Mouse (Mus musculus) embryonic facial prominence, embryonic 15.5 days (tissue): ENCODE data around the gene Meltf. TPM values are rescaled to one million over a fixed set of nuclear protein-coding genes. Genes with fewer than 3 reads are reported as not detected.

ENCODE experiments used
- ATAC-seq: fragments of 200-750 bp; cut with Nextera tagmentation; 2 replicates; pipeline ENCODE4 v1.8.0; 2017; ENCODE audit warnings: low read depth, moderate TSS enrichment; ENCODE audit not compliant: insufficient number of reproducible peaks, low FRiP score, low TSS enrichment
- H3K27ac ChIP-seq: fragments of 300-500 bp; sonication (generic); replicated peaks from 2 replicates; pipeline ENCODE4 v1.5.1; 2015; ENCODE audit warnings: mild to moderate bottlenecking, inconsistent platforms
- H3K27me3 ChIP-seq: fragments of 300-500 bp; sonication (generic); 2 replicates; pipeline ENCODE4 v1.6.1; 2015; ENCODE audit warnings: inconsistent platforms
- H3K36me3 ChIP-seq: fragments of 300-500 bp; sonication (generic); 2 replicates; pipeline ENCODE4 v1.6.1; 2015; ENCODE audit warnings: mild to moderate bottlenecking, inconsistent platforms
- H3K4me1 ChIP-seq: fragments of 300-500 bp; sonication (generic); 2 replicates; pipeline ENCODE4 v1.6.1; 2015; ENCODE audit warnings: inconsistent platforms
- H3K4me2 ChIP-seq: fragments of 300-500 bp; sonication (generic); replicated peaks from 2 replicates; pipeline ENCODE4 v1.6.1; 2015; ENCODE audit warnings: mild to moderate bottlenecking, inconsistent platforms
- H3K4me3 ChIP-seq: fragments of 300-500 bp; sonication (generic); replicated peaks from 2 replicates; pipeline ENCODE4 v1.5.1; 2015; ENCODE audit warnings: mild to moderate bottlenecking, inconsistent platforms
- H3K9ac ChIP-seq: fragments of 300-500 bp; sonication (generic); 2 replicates; pipeline ENCODE4 v1.6.1; 2015; ENCODE audit warnings: inconsistent platforms
- H3K9me3 ChIP-seq: fragments of 300-500 bp; sonication (generic); replicated peaks from 2 replicates; pipeline ENCODE4 v1.6.1; 2016; ENCODE audit warnings: inconsistent platforms
- WGBS: fragments of 180-500 bp; shearing (Covaris S2); methylation state at CpG from one replicate; pipeline ENCODE4 v1.1.7; 2015; 5-methylcytosine and 5-hydroxymethylcytosine counted together
- polyA plus RNA-seq: library from polyadenylated mRNA; unstranded; fragments of >200 nt; fragmentation: Nextera tagmentation; extraction: Ambion mirVana; gene quantifications from 2 replicates; pipeline ENCODE4 v1.2.1, GENCODE M21; 2015

The Meltf gene
- polyA plus RNA-seq, 1 experiment from 2014 or later: 5.2 TPM

DNA sequence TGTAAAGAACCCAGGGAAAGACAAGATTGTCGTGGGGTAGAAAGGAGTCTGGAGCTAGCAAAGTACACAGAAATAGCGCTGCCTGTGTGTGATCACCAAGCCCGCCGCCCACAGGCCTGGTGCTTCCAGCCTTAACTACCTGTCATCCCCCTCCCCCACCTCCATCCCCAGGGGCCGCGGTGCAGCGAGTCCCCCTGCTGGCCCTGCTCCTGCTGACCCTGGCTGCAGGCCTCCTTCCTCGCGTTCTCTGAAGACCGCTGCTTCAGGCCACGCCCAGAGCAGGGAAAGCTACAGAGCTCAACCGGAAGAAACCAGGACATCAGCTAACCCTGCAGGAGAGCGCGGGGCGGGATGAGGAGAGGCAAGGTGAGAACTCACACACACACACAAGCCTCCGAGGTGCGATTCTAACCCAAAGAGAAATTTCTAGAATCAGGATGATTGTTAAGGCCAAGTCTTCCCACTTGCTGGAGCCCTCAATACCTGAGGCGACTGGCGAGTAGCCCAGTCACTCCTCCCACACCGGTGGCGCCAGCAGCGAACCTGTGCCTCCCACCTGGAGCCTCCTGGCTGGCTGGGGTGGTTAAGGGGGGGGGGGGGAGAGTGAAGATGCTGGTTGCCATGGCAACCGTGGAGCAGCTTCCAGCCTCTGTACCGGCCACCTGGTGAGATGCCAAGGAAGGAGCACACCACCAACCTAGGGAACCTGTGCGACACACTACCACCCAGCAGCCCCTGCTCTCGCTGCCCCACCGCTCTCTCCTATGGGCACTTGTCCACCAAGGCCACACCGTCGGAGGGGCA, 18.6 kb downstream of the Meltf start:
- Histone ChIP-seq H3K9ac (no peak overlapping the region), H3K4me3 (peak overlapping the region; percentile 31), H3K4me2 (peak overlapping the region; percentile 55), H3K4me1 (peaks cover 11% of the 10 kb centered on the region), H3K27me3 (no peaks in the 10 kb centered on the region), H3K9me3 (0 out of 2 replicates have a peak, but pooled peaks cover 3% of the 10 kb centered on the region), H3K36me3 (no peaks in the 10 kb centered on the region), H3K27ac (0 out of 2 replicates have a peak overlapping the region, but pooled peaks have one; percentile 17)
- 12% methylated on average over 29 of the region's 29 CpGs for WGBS
- 0 out of 2 replicates have a peak, but pooled peaks have one; percentile 41 for ATAC-seq

DNA sequence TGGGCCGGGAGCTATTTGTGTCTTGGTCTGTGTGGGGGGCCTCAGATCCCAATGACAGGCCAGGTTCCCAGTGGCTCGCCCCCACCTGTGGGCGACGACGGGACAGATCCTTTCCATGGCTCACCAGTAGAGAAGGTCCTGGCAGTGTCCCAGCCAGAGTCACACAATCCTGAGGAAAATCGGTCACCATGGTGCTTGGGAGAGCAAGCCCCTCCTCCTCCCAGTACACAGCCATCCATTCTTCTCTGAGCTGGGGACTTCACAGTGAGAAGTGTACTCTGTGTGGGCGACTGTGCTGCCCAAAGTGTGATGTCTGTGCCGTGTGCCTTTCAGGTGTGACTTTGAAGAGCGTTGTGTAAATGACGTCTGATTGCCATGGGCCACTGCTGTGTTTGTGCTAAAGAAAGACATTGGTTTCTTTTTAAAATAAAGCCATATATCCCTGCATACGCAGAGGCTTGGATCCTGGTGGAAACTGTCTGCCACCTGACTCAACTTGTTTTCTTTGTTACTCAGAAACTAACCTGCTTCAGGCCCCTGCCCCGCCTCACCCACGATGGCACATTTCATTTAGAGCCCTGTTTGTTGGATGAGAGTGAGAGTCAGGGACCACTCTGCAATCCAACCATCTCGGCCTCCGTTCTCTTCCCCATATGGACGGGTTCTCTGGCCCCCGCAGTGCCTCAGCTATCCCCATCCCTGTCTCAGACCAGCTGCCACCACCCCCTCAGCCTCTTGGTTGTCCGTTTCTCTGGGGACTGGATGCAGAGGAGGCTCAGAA, 20.1 kb downstream of the Meltf start:
- H3K27ac ChIP-seq: no peak overlapping the region
- no peak overlapping the region for H3K4me3 ChIP-seq
- no peaks in the 10 kb centered on the region for H3K36me3 ChIP-seq
- 0 out of 2 replicates have a peak, but pooled peaks cover 3% of the 10 kb centered on the region for H3K9me3 ChIP-seq
- peaks cover 11% of the 10 kb centered on the region for H3K4me1 ChIP-seq
- no peak overlapping the region for H3K4me2 ChIP-seq
- H3K9ac ChIP-seq: no peak overlapping the region
- H3K27me3 ChIP-seq: no peaks in the 10 kb centered on the region
- WGBS: 70% methylated on average over 18 of the region's 18 CpGs
- ATAC-seq: no peak

DNA sequence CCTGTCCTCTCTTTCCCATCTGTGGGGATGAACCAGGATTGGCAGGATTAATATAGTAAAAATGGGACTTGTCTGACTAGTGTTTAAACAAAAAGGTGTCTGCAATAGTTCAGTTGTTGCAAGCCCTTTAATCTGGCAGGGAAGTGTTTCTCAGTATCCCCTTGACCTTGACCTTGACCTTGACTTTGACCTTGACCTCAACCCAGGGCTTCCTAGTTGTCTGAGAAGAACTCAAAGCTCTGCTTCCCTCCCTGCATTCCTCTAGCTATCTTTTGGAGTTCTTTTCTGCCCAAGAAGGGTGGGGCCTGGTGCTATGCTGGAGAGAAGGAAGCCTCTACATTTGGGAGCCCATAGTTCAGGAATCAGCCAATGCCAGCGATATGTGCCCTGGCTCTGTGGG, 23.3 kb downstream of the Meltf start:
- Histone ChIP-seq H3K4me3 (no peak overlapping the region), H3K27me3 (no peaks in the 10 kb centered on the region), H3K27ac (no peak overlapping the region), H3K36me3 (no peaks in the 10 kb centered on the region), H3K4me2 (no peak overlapping the region), H3K4me1 (peaks cover 22% of the 10 kb centered on the region), H3K9me3 (0 out of 2 replicates have a peak, but pooled peaks cover 3% of the 10 kb centered on the region), H3K9ac (no peak overlapping the region)
- 88% methylated on average over 1 of the region's 1 CpGs for WGBS
- no peak for ATAC-seq

DNA sequence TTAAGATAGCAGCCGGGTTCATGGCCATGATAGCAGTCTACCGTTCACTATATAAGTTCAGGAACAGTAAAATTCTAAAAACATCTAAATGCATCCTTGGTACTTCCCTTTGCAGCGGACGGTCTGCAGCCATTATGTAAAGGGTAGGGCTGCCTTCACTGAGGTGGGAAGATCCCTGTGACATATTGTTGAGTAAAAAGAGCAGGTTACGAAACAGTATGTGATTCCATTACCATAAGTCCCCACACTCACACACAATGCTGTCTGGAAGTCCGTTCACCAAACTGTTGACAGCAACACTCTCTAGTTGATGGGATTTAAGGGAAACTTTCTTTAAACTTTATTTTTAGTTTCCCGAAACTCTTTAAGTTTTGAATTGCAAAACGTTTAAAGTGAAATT, 24.6 kb downstream of the Meltf start:
- WGBS: 87% methylated on average over 8 of the region's 8 CpGs
- Histone ChIP-seq H3K9me3 (0 out of 2 replicates have a peak, but pooled peaks cover 3% of the 10 kb centered on the region), H3K27ac (no peak overlapping the region), H3K36me3 (no peaks in the 10 kb centered on the region), H3K4me2 (no peak overlapping the region), H3K27me3 (no peaks in the 10 kb centered on the region), H3K4me1 (peaks cover 15% of the 10 kb centered on the region; the same call in 1 of the 2 replicates), H3K4me3 (no peak overlapping the region), H3K9ac (no peak overlapping the region)
- ATAC-seq: no peak

DNA sequence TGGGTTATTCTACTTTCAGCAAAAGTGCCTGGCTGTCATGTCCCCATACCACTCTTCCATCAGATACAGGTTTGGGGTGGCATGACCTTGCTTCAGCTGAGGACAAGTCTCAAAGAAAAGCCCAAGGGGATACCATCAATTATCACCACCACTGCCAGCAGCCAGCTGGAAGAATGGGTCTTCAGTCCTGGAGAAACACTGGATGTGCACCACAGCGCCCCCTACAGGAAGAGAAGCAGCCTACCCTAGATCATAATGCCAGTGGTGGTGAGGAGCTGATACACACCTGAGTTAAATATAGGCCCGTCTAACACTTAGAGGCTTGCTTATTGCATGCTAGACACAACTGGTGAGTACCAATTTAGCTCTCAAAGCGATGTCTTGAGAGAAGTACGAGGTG, 26.7 kb downstream of the Meltf start:
- ATAC-seq: no peak
- no peaks in the 10 kb centered on the region for H3K36me3 ChIP-seq
- WGBS: 75% methylated on average over 4 of the region's 4 CpGs
- H3K4me3 ChIP-seq: no peak overlapping the region
- H3K27me3 ChIP-seq: no peaks in the 10 kb centered on the region
- peaks cover 15% of the 10 kb centered on the region; the same call in 1 of the 2 replicates for H3K4me1 ChIP-seq
- H3K9me3 ChIP-seq: no peaks in the 10 kb centered on the region
- no peak overlapping the region for H3K4me2 ChIP-seq
- H3K27ac ChIP-seq: no peak overlapping the region
- H3K9ac ChIP-seq: no peak overlapping the region

DNA sequence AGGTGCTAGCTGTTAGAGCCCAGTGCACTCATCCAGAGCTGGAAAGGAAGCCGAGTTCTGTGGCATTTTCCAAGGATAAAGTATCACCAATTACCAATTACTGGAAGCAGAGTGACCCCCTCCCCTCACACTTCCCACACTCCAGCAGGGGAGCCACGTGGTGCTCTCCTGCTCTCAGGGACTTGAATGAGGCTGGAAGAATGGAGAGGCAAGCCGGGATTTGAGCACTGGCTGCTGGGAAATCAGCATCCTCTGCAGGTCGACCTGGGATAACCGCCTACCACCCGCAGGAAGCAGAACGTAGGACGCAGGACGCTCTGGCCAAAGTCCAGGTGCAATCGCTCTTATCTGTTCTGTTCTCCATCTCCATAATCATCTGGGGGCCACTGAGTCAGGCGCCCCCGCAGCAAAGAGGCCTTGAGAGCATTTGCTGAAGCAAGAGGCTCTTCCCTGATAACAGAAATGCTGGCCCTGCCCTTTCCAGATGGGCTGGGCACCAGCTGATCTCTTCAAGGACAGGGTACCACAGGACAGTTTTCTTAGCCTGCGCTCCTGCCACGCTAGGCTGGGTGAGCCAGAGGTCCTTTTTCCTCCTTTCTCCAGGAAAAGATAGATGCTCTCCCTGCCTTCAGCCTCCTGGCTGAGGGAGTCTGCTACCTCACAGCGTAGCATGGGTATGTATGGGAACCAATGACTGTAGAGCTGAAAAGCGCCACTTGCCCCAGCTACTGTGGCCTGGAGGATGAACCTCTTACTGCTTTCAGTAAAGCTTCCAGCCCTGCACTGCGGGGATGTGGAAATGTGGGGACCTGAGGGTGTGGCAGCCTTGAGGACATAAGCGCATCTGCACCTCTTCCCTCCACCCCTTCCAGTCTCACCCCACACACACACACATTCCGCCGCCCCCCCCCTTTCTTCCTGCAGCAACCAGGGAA, 27.5 kb downstream of the Meltf start:
- ATAC-seq: no peak
- H3K27ac ChIP-seq: no peak overlapping the region
- H3K9ac ChIP-seq: no peak overlapping the region
- H3K4me3 ChIP-seq: no peak overlapping the region
- H3K4me1 ChIP-seq: peaks cover 15% of the 10 kb centered on the region; the same call in 1 of the 2 replicates
- WGBS: 29% methylated on average over 20 of the region's 20 CpGs
- H3K36me3 ChIP-seq: no peaks in the 10 kb centered on the region
- H3K27me3 ChIP-seq: no peaks in the 10 kb centered on the region
- peak overlapping the region; percentile 42 for H3K4me2 ChIP-seq
- H3K9me3 ChIP-seq: no peaks in the 10 kb centered on the region

DNA sequence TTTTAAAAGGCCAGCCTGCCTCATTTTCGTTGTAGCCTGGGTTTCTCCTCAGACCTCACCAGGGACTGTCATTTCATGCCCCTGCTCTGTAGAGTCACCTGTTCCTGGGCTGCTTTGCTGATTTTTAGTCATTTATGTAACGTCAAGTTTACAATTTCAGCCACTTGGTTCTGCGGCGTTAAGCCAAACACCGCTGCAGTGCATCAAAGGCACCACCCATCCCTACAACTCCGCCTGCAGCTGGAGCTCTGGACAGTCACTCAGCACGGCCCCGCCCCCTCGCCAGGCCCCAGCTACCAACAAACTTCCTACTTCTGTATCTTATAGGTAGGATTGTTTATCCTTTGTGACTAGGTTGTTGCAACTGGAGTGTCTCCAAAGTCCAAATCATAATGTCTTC, 28.3 kb downstream of the Meltf start:
- H3K4me3 ChIP-seq: peak overlapping the region; percentile 13; the same call in 1 of the 2 replicates
- no peaks in the 10 kb centered on the region for H3K27me3 ChIP-seq
- H3K36me3 ChIP-seq: no peaks in the 10 kb centered on the region
- WGBS: 10% methylated on average over 9 of the region's 9 CpGs
- ATAC-seq: no peak
- H3K27ac ChIP-seq: no peak overlapping the region
- H3K4me2 ChIP-seq: peak overlapping the region; percentile 42
- H3K9me3 ChIP-seq: no peaks in the 10 kb centered on the region
- peaks cover 15% of the 10 kb centered on the region; the same call in 1 of the 2 replicates for H3K4me1 ChIP-seq
- no peak overlapping the region for H3K9ac ChIP-seq

DNA sequence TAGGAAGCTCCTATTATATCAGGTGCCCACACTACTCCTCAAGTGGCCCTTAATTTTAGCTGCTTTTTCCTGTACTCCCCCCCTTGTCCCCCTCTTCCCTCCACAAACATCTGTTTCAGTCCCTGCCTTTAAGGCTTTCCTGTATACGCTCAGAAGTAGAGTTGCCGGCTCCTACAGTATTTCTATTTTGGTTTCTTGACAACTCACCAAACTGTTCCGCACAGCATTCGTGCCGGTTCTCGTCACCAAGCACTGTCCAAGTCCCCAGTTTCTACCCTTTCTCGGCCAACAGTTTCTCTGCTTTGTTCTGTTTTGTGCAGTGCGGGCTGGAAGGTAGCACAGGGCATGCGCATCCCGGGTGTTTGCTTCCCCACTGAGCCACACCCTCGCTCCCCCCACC, 30.3 kb downstream of the Meltf start:
- no peak overlapping the region for H3K27ac ChIP-seq
- no peaks in the 10 kb centered on the region for H3K36me3 ChIP-seq
- 56% methylated on average over 11 of the region's 11 CpGs for WGBS
- 0 out of 2 replicates have a peak overlapping the region, but pooled peaks have one; percentile 4 for H3K4me2 ChIP-seq
- H3K9me3 ChIP-seq: no peaks in the 10 kb centered on the region
- no peak for ATAC-seq
- H3K27me3 ChIP-seq: no peaks in the 10 kb centered on the region
- H3K4me1 ChIP-seq: peaks cover 15% of the 10 kb centered on the region; the same call in 1 of the 2 replicates
- H3K9ac ChIP-seq: no peak overlapping the region
- no peak overlapping the region for H3K4me3 ChIP-seq

DNA sequence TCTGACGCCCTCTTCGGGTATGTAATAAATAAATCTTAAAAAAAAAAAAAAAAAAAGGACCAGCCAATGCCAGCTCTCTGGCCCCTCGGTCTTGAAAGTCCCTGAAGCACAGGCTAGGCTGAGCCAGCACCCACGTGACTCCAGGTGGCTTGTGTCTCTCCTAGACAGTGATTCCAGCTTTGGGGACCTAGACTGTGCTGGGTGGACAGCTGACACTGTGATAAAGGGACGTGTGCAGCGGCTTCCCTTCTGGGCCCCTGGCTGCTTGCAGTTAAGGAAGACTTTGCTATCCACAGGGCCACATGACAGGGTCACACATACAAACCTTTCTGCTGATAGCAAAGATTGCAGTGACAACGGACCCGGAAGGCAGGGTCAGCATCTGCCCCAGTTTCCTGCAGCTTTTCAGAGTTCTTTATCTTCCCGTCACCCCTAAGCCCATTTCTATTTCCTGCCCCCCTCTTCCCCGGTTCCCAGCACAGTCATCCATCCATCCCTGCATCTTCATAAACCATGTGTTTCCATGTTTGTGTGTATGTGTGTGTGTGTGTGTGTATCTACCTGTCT, 31.8 kb downstream of the Meltf start:
- no peak for ATAC-seq
- Histone ChIP-seq H3K27ac (no peak overlapping the region), H3K4me1 (peaks cover 15% of the 10 kb centered on the region; the same call in 1 of the 2 replicates), H3K36me3 (no peaks in the 10 kb centered on the region), H3K27me3 (no peaks in the 10 kb centered on the region), H3K9me3 (no peaks in the 10 kb centered on the region), H3K4me3 (no peak overlapping the region), H3K9ac (no peak overlapping the region), H3K4me2 (no peak overlapping the region)
- 70% methylated on average over 10 of the region's 10 CpGs for WGBS

DNA sequence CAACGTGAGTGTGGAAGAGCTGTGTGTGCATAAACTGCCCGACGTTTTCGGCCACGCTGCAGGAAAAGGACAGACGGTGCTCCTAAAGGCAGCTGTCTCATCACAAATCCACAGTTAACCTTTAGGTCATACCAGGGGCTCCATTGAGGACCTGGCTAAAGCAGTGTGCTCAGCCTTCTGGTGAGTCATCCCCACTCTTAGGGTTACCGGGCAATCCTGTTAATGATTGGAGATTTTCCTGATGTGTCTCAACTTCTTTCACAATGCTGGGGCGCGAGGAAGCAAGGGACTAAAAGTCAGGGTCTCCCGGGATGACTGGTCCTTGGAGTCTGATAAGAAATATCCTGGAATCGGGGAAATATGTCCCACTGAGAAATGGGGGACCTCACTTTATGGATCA, 39.2 kb downstream of the Meltf start:
- ATAC-seq: no peak
- no peak overlapping the region for H3K27ac ChIP-seq
- 77% methylated on average over 11 of the region's 11 CpGs for WGBS
- no peaks in the 10 kb centered on the region for H3K27me3 ChIP-seq
- no peaks in the 10 kb centered on the region for H3K9me3 ChIP-seq
- no peaks in the 10 kb centered on the region for H3K4me1 ChIP-seq
- no peak overlapping the region for H3K4me3 ChIP-seq
- H3K36me3 ChIP-seq: no peaks in the 10 kb centered on the region
- H3K9ac ChIP-seq: no peak overlapping the region
- peak overlapping the region; percentile 20; the same call in 1 of the 2 replicates for H3K4me2 ChIP-seq
